In genomic region chr13:21530781-21531201, GRCm38 (mm10) we compare ENCODE assay signal across 8 mouse cellular contexts. TPM values are rescaled to one million over a fixed set of nuclear protein-coding genes. Genes with fewer than 3 reads are reported as not detected.
A peak's percentile ranks its signal among the peaks of the same experiment; 100 is the strongest.
DNase-seq lines count a peak whose midpoint lies in the region; ATAC-seq lines count a peak whose summit lies in the region.

Gene Zkscan8 (minus strand): TSS chr13:21531120.

- H3K27me3 ChIP-seq in hindbrain, embryonic 15.5 days = no peaks in the 10 kb centered on the region

- H3K27ac ChIP-seq in hindbrain, embryonic 15.5 days (replicated peaks) = peak within 1 kb of the TSS; percentile 87

- WGBS in hindbrain, embryonic 15.5 days = under 1% methylated on average over 39 of the region's 39 CpGs

- peak; percentile 92 for DNase-seq in R1 (ENCODE audit: low read depth, low spot score)
- peak; percentile 92 to 94 for DNase-seq in cerebellum, postnatal 25 days
- DNase-seq in frontal cortex, postnatal 25 days (ENCODE audit: low spot score in 2 of 2) = peak; percentile 70 to 81
- peak; percentile 72 for DNase-seq in left cerebral cortex, adult 11 months (ENCODE audit: low spot score)
- peak; percentile 91 to 93 for DNase-seq in lung, postnatal 4 days
- peak; percentile 82 for DNase-seq in retina, postnatal 7 days (ENCODE audit: low read depth, low spot score)
- peak; percentile 87 for DNase-seq in urinary bladder, adult 2 months (ENCODE audit: low spot score)

- H3K4me3 ChIP-seq in hindbrain, embryonic 15.5 days = peak within 1 kb of the TSS; percentile 81

- peaks cover 10% of the 10 kb centered on the region for H3K4me1 ChIP-seq in hindbrain, embryonic 15.5 days (replicated peaks)

- peak within 1 kb of the TSS; percentile 93 for H3K9ac ChIP-seq in hindbrain, embryonic 15.5 days

- H3K4me2 ChIP-seq in hindbrain, embryonic 15.5 days = peak within 1 kb of the TSS; percentile 79

- peak; percentile 100 for ATAC-seq in hindbrain, embryonic 15.5 days (ENCODE audit: low FRiP score, low read depth)

- no peaks in the 10 kb centered on the region for H3K9me3 ChIP-seq in hindbrain, embryonic 15.5 days

- H3K36me3 ChIP-seq in hindbrain, embryonic 15.5 days = peaks cover 10% of the 10 kb centered on the region

RNA-seq across cellular contexts. Expression of gene Zkscan8, which starts in this region (rescaled TPM):
- polyA plus RNA-seq in hindbrain, embryonic 15.5 days (2015; fragmentation: Nextera tagmentation; extraction: Ambion mirVana) = 4.5 and 5.0 TPM in 2 replicates
- 8.4 and 8.6 TPM in 2 replicates for polyA plus RNA-seq in urinary bladder, adult 2 months (2012; rRNA removed)

Comparison
In these comparisons a context has a peak if more than half of its experiments do, and no peak if none do; other contexts are left out.
1. Peak in every context shown above with its lines: DNase-seq, ATAC-seq, H3K4me3 ChIP-seq and H3K27ac ChIP-seq.